Mouse (Mus musculus): Measurements from ENCODE around the gene Birc3. TPM values are rescaled to one million over a fixed set of nuclear protein-coding genes. Genes with fewer than 3 reads are reported as not detected.
"Not testable (repeated sequence)": the region's sequence is repeated elsewhere in the genome, so short reads cannot be mapped to it uniquely, and the experiment has no call there.

Birc3 gene
- total RNA-seq, 1 experiment from 2014 or later, result 444 TPM

DNA sequence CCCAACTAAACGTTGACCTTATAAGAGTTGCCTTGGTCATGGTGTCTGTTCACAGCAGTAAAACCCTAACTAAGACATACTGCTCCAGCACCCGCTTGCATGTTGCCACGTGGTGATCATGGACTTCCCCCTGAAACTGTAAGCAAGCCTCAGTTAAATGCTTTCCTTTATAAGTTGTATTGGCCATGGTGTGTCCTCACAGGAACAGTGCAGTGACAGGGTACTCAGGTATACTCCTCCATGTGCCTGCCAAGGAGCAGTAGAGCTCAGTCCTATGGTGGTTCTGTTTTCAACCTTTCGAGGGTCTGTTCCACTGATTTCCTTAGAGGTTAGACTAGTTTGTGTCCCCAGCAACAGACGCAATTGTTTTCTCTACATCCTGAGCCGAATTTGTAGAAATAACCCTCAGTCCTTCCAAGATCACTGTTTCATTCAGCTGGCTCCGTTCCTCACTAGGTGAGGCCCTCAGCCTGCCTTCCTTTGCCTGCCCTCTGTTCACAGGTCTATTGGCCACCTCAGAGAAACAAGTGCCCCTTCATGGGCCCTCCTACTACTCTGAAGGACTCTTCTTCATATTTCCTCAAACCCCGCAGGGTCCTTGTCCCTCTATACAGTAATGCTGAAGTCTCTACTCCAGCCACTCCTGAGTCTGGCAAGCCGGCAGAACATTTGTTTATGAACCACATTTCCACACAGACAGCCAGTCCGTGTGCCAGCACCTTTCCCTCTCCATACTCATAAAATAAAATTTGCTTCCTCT lies 2.2 kb downstream of the Birc3 start:
- ATAC-seq (replicated peaks; ENCODE audit: insufficient number of reproducible peaks, low FRiP score, low TSS enrichment, poor library complexity, severe bottlenecking), result no peak

DNA sequence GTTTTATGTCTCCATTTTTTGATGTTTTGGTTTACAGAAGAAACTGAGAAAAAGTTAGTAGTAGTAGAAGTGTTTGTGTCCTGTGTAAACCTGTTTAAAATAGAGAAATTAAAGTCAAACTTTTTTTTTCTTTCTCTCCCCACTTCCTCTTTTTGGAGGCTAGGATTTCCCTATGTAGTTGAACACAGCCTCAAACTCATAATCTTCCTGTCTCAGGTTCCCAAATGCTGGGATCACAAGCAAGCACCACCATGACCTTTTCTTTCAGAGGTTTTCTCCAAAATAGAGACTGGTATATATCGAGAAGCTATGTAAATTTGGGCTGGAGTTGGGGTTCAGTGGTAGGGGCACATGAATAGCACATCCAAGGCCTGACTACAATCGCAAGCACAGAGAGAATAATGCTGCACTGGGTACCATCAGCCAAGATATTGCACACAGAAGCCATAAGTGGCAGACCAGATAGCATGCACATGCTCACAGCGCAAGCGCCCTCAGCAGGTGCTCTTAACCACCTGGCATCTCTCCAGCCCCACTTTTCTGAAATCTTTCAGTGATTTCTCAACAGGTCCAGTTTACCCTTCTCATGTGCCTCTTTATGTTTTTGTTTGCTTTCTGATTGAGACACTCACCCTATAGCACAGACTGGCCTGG lies 4.0 kb downstream of the Birc3 start:
- no peak for ATAC-seq (replicated peaks; ENCODE audit: insufficient number of reproducible peaks, low FRiP score, low TSS enrichment, poor library complexity, severe bottlenecking)

DNA sequence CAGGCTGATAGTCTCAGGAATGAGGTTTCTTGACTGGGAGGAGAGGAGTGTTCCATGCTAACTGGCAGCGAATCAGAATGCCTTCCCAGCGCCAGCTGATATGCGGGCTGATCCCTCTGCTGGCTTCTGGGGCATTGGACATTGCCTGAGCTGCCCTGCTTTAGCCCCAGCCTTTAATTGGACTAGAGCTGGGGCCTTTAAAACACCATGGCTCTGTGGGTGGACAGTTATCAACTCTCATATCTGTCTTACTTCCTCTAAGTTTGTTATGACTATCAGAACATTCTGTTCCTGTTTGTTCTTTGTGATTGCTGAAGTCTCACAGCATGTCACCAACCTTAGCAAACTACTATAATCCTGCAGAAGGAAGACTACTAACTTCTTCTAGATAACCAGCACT lies 5.0 kb downstream of the Birc3 start:
- peak; percentile 30 for ATAC-seq (replicated peaks; ENCODE audit: insufficient number of reproducible peaks, low FRiP score, low TSS enrichment, poor library complexity, severe bottlenecking)

DNA sequence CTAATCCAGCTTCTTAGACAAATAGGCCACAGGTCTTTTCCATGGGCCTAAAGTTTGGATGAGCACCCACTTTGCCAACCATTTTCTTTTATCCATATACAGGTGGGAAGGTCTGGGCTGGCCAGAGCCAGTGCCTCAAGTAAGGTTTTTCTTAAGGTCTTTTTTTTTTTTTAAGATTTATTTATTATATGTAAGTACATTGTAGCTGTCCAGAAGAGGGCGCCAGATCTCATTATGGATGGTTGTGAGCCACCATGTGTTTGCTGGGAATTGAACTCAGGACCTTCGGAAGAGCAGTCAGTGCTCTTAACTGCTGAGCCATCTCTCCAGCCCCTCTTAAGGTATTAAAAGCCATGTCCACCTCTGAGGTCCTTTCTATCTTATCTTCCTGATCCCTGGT lies 6.0 kb downstream of the Birc3 start:
- not testable (repeated sequence) for ATAC-seq (replicated peaks; ENCODE audit: insufficient number of reproducible peaks, low FRiP score, low TSS enrichment, poor library complexity, severe bottlenecking)

DNA sequence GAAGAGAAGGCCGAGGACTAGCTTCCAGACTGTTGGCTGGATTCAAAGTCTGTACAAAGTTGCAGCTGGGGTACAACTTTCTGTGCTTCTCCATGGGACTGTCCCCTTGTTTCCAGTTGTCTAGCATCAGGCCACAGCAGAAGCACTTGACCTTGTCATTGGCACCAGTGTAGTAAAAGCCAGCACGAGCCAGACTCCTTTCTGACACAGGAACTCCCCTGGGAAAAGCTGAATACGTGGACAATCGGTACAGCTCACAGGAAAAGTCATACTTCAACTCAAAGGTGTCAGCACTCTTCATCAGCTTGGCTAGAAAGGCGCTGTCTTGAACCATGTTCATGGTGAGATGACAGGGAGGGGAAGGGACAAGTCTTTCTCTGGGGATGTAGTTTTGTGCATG lies 12.0 kb downstream of the Birc3 start:
- ATAC-seq (replicated peaks; ENCODE audit: insufficient number of reproducible peaks, low FRiP score, low TSS enrichment, poor library complexity, severe bottlenecking), result no peak

DNA sequence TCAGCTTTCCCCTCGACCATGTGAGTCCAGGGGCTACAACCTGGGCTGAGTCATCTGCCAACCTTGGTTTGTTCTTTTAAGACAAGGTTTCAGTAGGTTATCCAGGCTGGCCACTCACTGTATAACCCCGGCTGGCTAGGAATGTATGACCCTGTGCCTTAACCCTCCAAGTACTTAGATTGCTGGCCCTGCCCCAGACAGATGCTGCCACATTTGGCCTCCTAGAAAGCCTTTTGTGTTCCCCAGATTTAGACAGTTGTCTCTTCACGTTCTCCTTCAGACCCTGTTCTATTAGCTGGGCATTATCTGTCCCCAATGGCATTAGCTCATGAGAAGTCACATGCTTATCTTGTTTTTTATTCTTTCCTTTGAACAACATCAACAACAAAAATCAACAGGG lies 17.1 kb downstream of the Birc3 start:
- no peak for ATAC-seq (replicated peaks; ENCODE audit: insufficient number of reproducible peaks, low FRiP score, low TSS enrichment, poor library complexity, severe bottlenecking)

DNA sequence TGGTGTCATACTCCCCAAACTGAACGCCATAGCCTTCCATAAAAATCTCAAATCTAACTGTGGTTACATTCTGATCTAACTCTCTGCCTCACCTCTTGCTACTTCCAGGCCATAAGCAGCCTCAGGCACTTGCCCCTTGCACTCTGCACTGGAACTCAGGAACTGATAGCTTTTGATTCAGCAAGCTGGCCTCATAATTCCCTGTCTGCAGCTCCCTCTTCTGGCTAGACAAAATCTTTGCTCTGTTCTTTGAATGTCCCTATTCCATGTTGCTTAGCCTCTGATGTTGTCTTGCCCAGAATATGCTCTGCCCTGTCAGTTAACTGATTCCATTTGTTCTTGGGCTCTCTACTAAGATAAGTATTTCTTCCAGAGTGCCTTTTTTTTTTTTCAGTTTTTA lies 17.6 kb downstream of the Birc3 start:
- 0 out of 2 replicates have a peak, but pooled peaks have one; percentile 2 for ATAC-seq (replicated peaks; ENCODE audit: insufficient number of reproducible peaks, low FRiP score, low TSS enrichment, poor library complexity, severe bottlenecking)

DNA sequence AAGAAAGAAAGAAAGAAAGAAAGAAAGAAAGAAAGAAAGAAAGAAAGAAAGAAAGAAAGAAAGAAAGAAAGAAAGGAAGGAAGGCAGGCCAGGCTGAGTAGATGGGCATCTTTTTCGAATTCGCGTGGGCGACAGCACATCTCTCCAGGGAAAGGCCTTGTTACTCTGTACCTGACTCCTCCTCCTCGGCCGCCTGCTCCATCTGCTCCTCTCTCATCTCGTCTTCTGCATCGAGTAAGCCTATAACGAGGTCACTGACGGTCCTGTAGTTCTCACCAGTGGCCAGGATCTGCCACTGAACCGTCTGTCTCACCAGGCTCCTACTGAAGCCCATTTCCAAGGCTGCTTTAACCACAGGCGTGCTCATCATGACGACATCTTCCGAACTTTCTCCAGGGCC lies 18.8 kb downstream of the Birc3 start:
- not testable (repeated sequence) for ATAC-seq (replicated peaks; ENCODE audit: insufficient number of reproducible peaks, low FRiP score, low TSS enrichment, poor library complexity, severe bottlenecking)

DNA sequence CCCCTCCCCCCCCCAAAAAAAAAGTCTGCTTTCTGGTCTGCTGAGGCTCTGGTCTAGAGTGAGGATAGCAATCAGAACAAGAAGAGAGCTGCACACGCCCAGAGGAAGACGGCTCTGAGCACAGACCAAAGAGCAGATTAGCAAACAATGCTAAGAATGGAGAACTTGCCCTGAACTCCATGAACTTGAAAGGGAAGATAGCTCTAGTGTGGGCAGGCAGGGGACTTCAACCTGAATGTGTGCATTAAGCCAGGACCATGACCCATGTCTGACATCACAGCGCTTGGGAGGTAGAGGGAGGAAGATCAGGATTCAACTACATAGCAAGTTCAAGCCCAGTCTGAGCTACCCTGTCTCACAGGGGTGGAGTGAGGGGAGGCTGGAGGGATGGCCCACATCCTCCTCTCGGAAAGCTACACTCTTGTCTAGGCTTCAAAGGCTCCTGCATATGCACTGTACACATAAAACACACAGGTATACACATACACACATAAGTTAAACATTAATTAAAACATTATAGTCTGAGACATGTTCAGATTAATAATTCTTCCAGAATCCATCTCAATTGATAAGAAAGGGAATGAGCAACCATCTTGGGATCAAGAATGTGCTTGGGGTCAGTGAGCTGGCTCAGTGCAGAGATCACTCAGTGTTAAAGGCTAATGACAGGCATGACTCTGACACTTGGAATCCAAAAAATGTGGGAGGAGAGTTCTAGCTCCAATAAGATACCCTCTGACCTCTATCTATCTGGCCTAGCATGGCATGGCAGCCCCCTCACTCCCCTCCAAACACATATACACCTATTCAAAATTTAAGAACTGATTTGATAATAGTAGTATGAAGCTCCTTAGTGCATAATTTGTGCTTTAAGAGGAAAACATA lies 20.4 kb downstream of the Birc3 start:
- ATAC-seq (replicated peaks; ENCODE audit: insufficient number of reproducible peaks, low FRiP score, low TSS enrichment, poor library complexity, severe bottlenecking), result 0 out of 2 replicates have a peak, but pooled peaks have one; percentile 9

DNA sequence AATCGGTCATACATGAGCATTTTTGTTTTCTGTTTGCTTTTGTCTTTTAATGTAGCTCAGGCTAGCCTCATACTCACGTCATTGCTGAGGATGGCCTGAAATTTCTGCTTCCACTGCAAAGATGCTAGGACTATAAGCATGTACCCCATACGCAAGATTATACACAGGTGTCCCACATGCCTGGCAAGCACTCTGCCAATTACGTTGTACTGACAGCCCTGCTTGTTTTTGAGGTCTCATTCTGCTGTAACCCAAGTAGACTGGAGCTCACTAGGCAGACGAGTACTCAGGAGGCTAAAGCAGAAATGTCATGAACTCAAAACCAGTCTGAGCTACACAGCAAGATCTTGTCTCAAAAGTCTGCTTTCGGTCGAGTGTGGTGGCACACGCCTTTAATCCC lies 21.1 kb downstream of the Birc3 start:
- ATAC-seq (replicated peaks; ENCODE audit: insufficient number of reproducible peaks, low FRiP score, low TSS enrichment, poor library complexity, severe bottlenecking), result no peak

DNA sequence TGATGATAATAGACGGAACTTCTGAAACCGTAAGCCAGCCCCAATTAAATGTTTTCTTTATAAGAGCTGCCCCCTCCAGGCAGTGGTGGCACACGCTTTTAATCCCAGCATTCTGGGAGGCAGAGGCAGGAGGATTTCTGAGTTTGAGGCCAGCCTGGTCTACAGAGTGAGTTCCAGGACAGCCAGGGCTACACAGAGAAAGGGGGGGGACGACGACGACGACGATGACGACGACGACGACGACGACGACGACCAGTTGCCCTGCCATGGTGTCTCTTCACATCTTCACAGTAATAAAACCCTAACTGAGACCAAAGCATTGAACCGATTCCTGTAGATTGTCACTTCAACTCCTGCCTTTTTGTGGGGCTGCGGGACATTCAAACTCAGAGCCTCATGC lies 24.8 kb downstream of the Birc3 start:
- no peak for ATAC-seq (replicated peaks; ENCODE audit: insufficient number of reproducible peaks, low FRiP score, low TSS enrichment, poor library complexity, severe bottlenecking)

DNA sequence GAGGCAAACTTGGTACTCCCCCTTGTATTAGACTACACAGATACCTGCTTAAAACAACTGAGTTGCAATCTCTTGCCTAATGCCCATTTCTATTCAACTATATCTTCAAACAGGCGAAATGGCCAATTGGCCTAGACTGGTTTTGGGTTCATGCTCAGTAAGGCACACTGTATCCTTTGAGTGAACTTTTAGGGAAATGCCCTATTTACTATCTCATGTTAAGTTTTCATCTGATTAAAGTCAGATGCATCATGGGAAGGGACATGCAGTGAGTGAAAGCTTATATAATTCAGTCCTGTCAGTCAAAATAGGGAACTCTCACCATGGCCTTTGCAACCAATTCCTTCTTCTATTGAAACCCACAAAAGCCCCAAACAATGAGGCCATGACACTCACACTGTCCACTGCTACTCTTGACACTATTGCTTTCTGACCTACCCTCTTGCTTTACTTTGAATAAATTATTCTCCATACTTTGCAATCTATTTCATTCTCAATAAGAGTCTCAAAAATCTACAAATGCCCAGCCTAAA lies 26.3 kb downstream of the Birc3 start:
- peak; percentile 58 for ATAC-seq (replicated peaks; ENCODE audit: insufficient number of reproducible peaks, low FRiP score, low TSS enrichment, poor library complexity, severe bottlenecking)

DNA sequence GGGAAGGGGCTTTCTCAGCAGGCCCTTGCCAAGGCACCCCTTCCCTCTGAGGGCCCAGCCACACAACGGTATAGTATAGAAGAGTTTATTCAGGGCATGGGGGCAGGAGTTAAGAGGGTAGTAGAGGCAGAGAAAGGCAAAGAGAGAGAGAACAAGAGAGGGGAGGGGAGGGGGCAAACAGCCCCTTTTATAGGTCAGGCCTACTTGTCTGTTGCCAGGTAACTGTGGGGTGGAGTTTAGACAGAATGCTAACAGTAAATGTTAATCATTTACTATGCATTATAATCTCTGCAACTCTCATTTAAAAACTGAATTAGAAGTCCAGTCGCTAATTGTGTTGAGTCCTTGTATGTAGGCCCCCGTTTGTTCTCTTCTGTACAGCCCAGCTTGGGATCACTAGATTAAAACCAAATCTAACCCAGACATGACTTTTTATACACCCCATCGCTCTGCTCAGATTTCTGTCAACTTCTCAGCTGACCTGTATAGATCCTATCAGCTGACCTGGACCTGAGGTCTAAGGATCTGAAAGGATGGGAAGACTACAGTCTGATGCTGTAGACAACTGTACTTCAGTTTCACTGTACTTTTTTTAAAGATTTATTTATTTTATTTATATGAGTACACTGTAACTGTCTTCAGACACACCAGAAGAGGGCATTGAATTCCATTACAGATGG lies 27.6 kb downstream of the Birc3 start:
- ATAC-seq (replicated peaks; ENCODE audit: insufficient number of reproducible peaks, low FRiP score, low TSS enrichment, poor library complexity, severe bottlenecking), result no peak

DNA sequence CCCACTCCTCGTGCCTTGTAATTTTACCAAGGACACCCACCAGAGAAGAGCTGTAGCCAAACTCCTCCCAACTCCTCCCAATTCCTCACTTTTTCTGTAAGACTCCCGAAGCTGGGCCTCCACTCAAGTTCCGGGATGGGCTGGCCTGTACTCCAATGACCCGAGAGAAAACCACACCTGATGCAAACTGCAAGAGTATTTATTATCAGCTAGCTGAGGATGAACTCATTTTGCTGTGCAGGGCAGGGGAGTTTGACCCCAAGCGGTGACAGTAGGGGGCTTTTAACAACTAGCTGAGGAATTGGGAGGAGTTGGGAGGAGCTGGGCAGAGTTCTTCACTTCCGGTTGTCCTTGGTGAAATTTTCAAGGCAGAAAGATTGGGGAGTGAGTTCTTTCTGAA lies 31.8 kb downstream of the Birc3 start:
- no peak for ATAC-seq (replicated peaks; ENCODE audit: insufficient number of reproducible peaks, low FRiP score, low TSS enrichment, poor library complexity, severe bottlenecking)

DNA sequence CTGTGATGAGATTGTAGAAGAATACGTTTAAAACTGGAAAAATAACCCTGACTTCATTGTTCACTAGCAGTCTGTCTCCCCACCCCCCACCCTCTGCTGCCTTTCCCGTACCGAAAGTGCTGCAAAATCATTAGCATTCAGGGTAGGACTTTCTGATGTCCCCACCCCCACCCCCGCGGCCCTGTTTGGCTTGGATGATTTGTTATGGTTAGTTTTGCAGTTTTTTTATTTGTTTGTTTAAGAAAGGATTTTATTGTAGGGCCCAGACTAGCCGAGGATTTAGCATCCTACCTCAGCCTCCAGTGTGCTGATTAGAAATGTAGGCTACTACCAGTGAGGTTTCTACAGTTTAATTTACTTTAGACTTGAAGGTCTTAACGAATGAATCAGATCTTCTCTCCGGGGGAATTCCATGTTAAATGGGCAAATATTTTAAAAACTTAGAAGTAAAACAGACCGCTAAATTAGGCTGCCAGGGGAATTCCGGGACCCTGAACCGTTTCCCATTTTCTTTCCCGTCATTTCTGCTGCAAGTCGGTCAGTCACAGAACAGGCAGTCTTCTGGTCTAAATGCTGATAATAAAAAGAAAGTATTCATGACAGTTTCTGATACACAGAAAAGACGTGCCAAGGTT lies 35.1 kb downstream of the Birc3 start:
- ATAC-seq (replicated peaks; ENCODE audit: insufficient number of reproducible peaks, low FRiP score, low TSS enrichment, poor library complexity, severe bottlenecking), result no peak

DNA sequence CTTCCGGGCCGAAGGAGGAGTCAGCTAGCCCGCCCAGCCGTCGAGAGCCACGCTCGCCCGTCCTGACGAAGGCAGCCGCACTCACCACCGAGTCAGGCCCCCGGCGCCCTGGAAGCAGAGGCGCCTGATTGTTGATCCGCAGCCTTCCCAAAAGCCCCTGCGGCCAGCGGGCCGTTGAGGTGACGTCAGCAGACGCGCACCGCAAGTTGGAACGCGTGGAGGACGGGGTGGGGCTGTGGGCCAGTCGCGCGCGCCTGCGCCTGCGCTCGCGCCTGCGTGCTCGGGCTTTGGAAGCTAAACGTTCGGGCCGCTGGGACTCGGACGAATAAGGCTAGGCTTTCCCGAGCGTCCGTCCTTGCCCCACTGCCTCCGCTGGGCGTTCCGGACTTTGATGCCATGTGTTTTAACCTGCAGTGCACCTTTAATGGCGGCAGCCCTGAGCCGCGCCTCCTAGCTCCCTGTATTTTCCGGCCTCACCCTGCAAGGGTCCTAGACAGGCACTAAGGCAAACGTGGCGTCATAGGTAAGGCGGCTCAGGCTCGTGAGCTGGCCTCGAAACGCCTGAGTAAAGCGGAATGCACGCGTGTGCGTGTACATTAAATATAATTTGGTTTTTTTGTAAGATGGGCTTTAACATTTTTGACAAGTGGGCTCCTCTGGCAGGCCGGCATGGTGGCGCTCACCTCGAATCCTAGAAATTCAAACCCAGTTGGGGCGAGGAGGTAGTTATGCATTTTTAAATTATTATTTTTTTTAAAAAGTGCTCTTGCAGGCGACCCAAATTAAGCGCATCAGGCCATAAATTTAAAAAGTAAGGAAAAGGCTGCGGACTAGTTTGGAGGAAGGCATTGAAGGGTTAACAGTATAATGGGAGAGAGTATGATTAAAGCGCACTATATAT lies 35.8 kb downstream of the Birc3 start, which contains the start of gene Birc2:
Gene Birc2, minus strand, starts transcription at position 160 of the 901 bp plus-strand sequence.
- ATAC-seq (replicated peaks; ENCODE audit: insufficient number of reproducible peaks, low FRiP score, low TSS enrichment, poor library complexity, severe bottlenecking), result peak; percentile 93

DNA sequence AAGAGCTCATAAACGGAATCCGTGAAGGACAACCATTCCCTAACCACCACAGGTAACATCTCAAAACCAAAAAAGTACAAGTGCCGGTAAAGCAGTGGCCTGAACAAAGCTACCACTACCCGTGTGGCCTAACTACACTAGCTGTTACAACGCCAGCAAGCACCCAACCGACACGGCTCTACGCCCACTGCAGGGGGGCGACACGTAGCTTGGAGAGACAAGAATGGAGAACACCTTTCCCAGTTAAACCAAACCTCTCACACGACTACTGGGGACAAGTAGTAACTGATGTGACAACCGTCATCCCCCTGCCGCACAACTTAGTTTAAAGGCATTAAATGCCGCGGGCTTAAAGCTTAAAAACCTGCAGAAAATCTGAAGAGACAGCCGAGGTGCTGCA lies 36.7 kb downstream of the Birc3 start:
- 0 out of 2 replicates have a peak, but pooled peaks have one; percentile 14 for ATAC-seq (replicated peaks; ENCODE audit: insufficient number of reproducible peaks, low FRiP score, low TSS enrichment, poor library complexity, severe bottlenecking)
